Mouse (Mus musculus) adrenal gland (tissue): ENCODE measurements at regions not wholly inside any gene's neighbourhood (a gene's known extent, or its start where the extent isn't known, plus 50 kb on each side); places are given as distances from the start of the nearest gene placed in this dataset.

ENCODE experiments used
- intact Hi-C: fragments of 180-260 bp; cut with DNase I; formaldehyde crosslinking; loops from one replicate; pipeline ENCODE4 v1.15.1; 2025

DNA sequence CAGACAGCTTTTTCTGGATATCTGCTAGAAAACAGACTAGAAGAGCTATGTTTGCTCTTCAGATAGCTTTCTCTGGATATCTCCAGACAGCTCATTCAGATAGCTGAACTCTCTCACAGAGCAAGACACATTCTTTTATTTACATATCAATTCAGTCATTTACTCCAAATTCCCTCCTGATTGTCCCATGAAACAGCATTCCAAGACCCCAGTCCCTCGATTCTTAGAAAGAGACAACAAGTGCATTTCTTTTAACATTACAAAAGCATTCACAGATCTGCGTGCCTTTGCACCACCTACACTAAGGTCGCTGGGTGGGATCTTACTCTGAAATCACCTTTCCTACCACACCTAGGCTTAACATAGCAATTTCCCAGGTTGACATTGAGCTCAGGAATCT, 1039.5 kb upstream of the Ddx18 start:
- intact Hi-C loops: no loop called here

DNA sequence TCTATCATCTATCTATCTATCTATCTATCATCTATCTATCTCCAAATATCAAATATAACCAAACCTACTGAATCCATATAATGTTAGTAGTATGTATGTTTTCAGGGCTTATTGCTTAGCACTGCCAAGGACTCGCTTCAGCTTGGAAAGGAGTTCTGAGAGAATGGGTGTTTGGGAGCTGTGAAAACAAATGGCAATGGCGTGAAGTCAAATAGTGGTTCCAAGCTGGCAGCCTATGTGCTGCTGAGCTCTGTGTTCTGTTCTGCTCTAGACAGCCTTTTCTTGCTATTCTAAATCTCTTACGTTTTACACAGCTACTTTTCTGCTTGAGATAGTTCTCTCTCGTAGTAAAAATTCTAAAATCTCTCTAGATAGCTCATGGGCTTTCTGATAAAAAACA, 1008.2 kb upstream of the Ddx18 start:
- intact Hi-C loops: no loop called here

DNA sequence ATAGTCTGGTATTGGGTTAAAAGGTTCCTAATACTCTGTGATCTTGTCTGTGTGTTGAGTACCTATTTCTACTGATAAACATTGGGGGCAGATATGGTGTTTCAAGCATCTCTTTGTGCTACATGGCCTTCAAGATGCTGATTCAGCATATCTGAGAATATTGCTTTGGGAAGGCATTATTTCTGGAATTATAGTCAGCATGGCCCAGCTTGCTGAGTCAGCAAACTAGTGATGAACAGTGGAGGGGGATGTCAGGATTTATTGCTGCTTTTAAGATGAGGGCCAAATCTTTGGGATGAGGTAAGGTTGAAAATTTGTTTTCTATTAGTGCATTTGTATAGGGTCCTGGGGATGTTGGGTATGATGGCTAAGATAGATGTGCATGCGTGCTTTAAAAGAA, 983.8 kb upstream of the Ddx18 start:
- intact Hi-C loops: no loop called here

DNA sequence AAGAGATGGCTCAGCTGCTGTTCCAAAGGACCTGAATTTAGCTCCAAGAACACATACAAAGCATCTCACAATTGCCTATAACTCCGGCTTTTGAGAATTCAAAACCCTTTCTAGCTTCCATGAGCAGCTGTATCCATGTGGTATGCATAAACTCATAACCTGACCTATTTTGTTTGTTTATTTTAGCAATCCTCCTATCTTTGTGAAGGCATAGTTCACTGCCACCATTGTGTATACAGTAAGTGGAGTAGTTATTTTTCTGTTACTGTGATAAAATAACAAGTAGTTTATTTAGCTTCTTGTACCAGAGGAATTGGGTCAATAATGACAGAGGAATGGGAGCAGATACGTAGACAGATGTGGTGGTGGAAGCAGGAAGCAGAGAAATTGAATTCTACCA, 941.8 kb upstream of the Ddx18 start:
- intact Hi-C loops: no loop called here

- intact Hi-C loops: no loop called here
Measured at GRCm38 (mm10) chr1:122501707-122502106, 933.9 kb upstream of the Ddx18 start.

GRCm38 (mm10) chr1:122478003-122478402, 910.2 kb upstream of the Ddx18 start:
- intact Hi-C loops: no loop called here

GRCm38 (mm10) chr1:122463931-122464330, 896.1 kb upstream of the Ddx18 start:
- intact Hi-C loops: no loop called here

- intact Hi-C loops: no loop called here
Measured at GRCm38 (mm10) chr1:122459056-122459455, 891.3 kb upstream of the Ddx18 start.

DNA sequence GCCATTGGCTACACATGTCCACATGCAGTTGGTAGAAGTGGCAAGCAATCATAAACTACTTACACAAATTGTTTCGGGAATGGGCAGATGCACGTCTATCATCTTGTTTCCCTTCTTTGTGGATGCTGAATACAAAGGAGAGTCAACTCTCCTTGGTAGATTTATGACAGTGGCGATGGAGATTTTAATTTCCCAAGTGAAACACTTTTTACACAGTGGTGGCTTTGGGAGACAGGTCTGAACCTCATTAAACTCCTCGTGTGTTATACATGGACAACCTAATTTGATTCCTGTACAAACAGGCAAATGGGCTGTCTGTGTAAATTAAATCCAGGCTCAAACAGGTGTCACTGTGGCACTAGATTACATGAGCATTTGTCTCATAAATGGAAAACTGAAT, 887.1 kb upstream of the Ddx18 start:
- intact Hi-C loops: no loop called here

GRCm38 (mm10) chr1:122453617-122454016, 885.8 kb upstream of the Ddx18 start:
- intact Hi-C loops: no loop called here

- intact Hi-C loops: no loop called here
Measured at GRCm38 (mm10) chr1:122439358-122439757, 871.6 kb upstream of the Ddx18 start.

DNA sequence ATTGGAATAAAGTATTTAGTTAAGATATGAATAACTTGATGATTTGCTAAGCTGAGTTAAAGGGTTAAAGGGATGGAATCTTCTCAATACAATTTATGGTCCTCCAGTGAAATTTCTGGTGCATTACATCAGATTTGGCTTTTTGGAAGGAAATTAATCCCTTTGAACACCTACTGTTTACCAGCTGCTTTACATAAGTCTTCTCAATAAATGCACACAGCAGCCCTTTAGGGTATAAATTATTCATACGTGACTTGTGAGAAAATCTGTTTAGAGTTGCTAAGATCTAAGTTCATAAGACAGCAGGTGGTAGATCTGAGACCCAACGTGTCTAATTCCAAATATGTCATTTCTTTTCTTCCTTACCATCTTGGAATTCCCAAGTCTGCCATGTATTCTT, 855.7 kb upstream of the Ddx18 start:
- intact Hi-C loops: no loop called here

DNA sequence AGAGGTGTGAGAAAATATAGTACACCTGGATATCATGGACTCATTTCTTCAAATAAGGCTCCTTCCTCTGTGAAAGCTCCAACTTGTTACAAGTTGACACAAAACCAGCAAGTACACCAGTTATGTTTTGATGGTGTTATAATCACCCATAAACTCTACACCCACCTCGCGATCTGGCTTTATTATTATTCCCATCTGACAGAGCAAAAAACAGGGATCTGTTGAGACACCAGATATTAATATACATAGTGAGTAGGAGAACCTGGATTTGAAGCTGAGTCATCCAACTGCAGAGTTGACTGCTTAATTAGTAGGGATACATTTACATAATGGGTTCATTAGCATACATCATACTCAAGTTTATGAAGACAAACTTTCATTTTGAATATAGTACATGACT, 828.6 kb upstream of the Ddx18 start:
- intact Hi-C loops: no loop called here

- intact Hi-C loops: no loop called here
Measured at GRCm38 (mm10) chr1:122393660-122394355, 826.0 kb upstream of the Ddx18 start.

- intact Hi-C loops: loop anchor here (10.0 kb wide), 2 partner anchors 192 to 762 kb away; no protein-coding TSS in a partner anchor
Measured at GRCm38 (mm10) chr1:122357015-122357414, 789.2 kb upstream of the Ddx18 start.

DNA sequence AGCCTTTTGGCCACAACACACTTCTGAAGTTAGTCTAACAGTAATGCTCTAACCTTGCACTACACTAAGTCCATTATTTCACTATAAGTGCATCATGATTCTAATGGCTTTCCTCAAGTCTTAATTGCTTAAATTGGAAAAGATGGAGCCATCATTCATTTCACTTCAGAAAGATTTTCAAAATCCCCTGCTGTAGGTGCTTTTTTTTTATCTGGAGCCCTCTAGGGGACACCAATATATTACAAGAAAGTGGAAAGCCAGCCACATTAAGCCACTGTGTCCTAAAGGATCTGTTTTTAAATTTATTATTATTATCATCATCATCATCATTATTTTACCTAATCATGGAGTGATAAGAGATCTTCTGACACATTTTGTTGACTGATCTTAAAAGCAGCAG, 783.7 kb upstream of the Ddx18 start:
- intact Hi-C loops: loop anchor here (10.0 kb wide), 2 partner anchors 187 to 757 kb away; no protein-coding TSS in a partner anchor

GRCm38 (mm10) chr1:122333267-122333666, 765.5 kb upstream of the Ddx18 start:
- intact Hi-C loops: no loop called here

- intact Hi-C loops: no loop called here
Measured at GRCm38 (mm10) chr1:122328276-122328675, 760.5 kb upstream of the Ddx18 start.
